Mouse (Mus musculus) neural tube, embryonic 11.5 days (tissue): ENCODE measurements around the gene Maged2. TPM values are rescaled to one million over a fixed set of nuclear protein-coding genes. Genes with fewer than 3 reads are reported as not detected.
"Not testable (repeated sequence)": the region's sequence is repeated elsewhere in the genome, so short reads cannot be mapped to it uniquely, and the experiment has no call there.

Experiments used
- ATAC-seq: fragments of 200-750 bp; cut with Nextera tagmentation; 2 replicates; pipeline ENCODE4 v1.8.0; 2017; ENCODE audit warnings: moderate number of reproducible peaks, mild to moderate bottlenecking, moderate TSS enrichment, moderate library complexity; ENCODE audit not compliant: insufficient read depth, low FRiP score, low TSS enrichment
- DNase-seq: peaks from one replicate; pipeline ENCODE4 v3.0.0-alpha.2; 2015; ENCODE audit warnings: low spot score
- H3K27ac ChIP-seq: fragments of 300-500 bp; sonication (generic); 2 replicates; pipeline ENCODE4 v1.5.1; 2014; ENCODE audit warnings: low read depth, mild to moderate bottlenecking, low read length
- H3K27me3 ChIP-seq: fragments of 300-500 bp; sonication (generic); 2 replicates; pipeline ENCODE4 v1.6.1; 2014; ENCODE audit warnings: mild to moderate bottlenecking, low read length, mixed read lengths; ENCODE audit not compliant: control insufficient read depth, insufficient read depth
- H3K36me3 ChIP-seq: fragments of 300-500 bp; sonication (generic); 2 replicates; pipeline ENCODE4 v1.6.1; 2014; ENCODE audit warnings: mild to moderate bottlenecking, low read length, moderate library complexity, mixed read lengths; ENCODE audit not compliant: control insufficient read depth, insufficient read depth
- H3K4me1 ChIP-seq: fragments of 300-500 bp; sonication (generic); 2 replicates; pipeline ENCODE4 v1.6.1; 2014; ENCODE audit warnings: low read length, mixed read lengths; ENCODE audit not compliant: control insufficient read depth, insufficient read depth
- H3K4me2 ChIP-seq: fragments of 300-500 bp; sonication (generic); 2 replicates; pipeline ENCODE4 v1.6.1; 2014; ENCODE audit warnings: low read depth, mild to moderate bottlenecking, moderate library complexity
- H3K4me3 ChIP-seq: fragments of 300-500 bp; sonication (generic); 2 replicates; pipeline ENCODE4 v1.5.1; 2014; ENCODE audit warnings: low read depth, low read length
- H3K9ac ChIP-seq: fragments of 300-500 bp; sonication (generic); 2 replicates; pipeline ENCODE4 v1.6.1; 2014; ENCODE audit warnings: mild to moderate bottlenecking, low read length
- H3K9me3 ChIP-seq: fragments of 300-500 bp; sonication (generic); 2 replicates; pipeline ENCODE4 v1.6.1; 2016; ENCODE audit warnings: low read length; ENCODE audit not compliant: control insufficient read depth
- whole genome bisulfite sequencing: fragments of 180-500 bp; shearing (Covaris S2); extraction: QIAGEN DNeasy Blood & Tissue Kit; methylation state at CpG from one replicate; pipeline ENCODE4 v1.1.7; 2014; 5-methylcytosine and 5-hydroxymethylcytosine counted together
- polyA plus RNA-seq: library from polyadenylated mRNA; unstranded; fragments of >200 nt; fragmentation: Nextera tagmentation; extraction: Ambion mirVana; gene quantifications from 2 replicates; pipeline ENCODE4 v1.2.1, GENCODE M21; 2014

Gene Maged2
- polyA plus RNA-seq: 381 and 400 TPM in 2 replicates

- peak; percentile 47 for DNase-seq
- no peaks in the 10 kb centered on the region for H3K27me3 ChIP-seq
Measured at GRCm38 (mm10) chrX:150814139-150814469, at the start of gene Maged2. Maged2 (minus strand) TSS chrX:150814345.

GRCm38 (mm10) chrX:150848230-150848629 is 34.1 kb upstream of the Maged2 start:
- H3K4me3 ChIP-seq: no peak overlapping the region
- H3K4me2 ChIP-seq: no peak overlapping the region
- no peaks in the 10 kb centered on the region for H3K36me3 ChIP-seq
- H3K27me3 ChIP-seq: no peaks in the 10 kb centered on the region
- ATAC-seq (no peak), DNase-seq (no peak)
- WGBS: 76% methylated on average over 8 of the region's 8 CpGs
- H3K9ac ChIP-seq: no peak overlapping the region
- no peaks in the 10 kb centered on the region for H3K4me1 ChIP-seq
- H3K27ac ChIP-seq: no peak overlapping the region
- no peaks in the 10 kb centered on the region for H3K9me3 ChIP-seq

More at GRCm38 (mm10) chrX:150814139-150814469, at the start of gene Maged2:
- peak within 1 kb of the TSS; percentile 49 for H3K4me2 ChIP-seq
- 0 out of 2 replicates have a peak within 1 kb of the TSS, but pooled peaks have one; percentile 6 for H3K27ac ChIP-seq
- H3K4me1 ChIP-seq: no peaks in the 10 kb centered on the region
- ATAC-seq: 0 out of 2 replicates have a peak, but pooled peaks have one; percentile 17
- WGBS: 21% methylated on average over 7 of the region's 7 CpGs
- H3K36me3 ChIP-seq: peaks cover 2% of the 10 kb centered on the region
- peak within 1 kb of the TSS; percentile 41; the same call in 1 of the 2 replicates for H3K9ac ChIP-seq
- H3K9me3 ChIP-seq: no peaks in the 10 kb centered on the region
- H3K4me3 ChIP-seq: peak within 1 kb of the TSS; percentile 46

GRCm38 (mm10) chrX:150845480-150846205 is 31.5 kb upstream of the Maged2 start:
- H3K27me3 ChIP-seq, H3K36me3 ChIP-seq, H3K4me1 ChIP-seq, H3K4me3 ChIP-seq, DNase-seq, H3K9me3 ChIP-seq, H3K27ac ChIP-seq, H3K9ac ChIP-seq, H3K4me2 ChIP-seq: not testable (repeated sequence)
- WGBS: 81% methylated on average over 4 of the region's 10 CpGs
- peak; percentile 74 for ATAC-seq

GRCm38 (mm10) chrX:150843257-150843656 is 29.1 kb upstream of the Maged2 start:
- H3K27ac ChIP-seq, H3K4me1 ChIP-seq, H3K36me3 ChIP-seq, ATAC-seq, H3K4me2 ChIP-seq, DNase-seq, H3K27me3 ChIP-seq, H3K4me3 ChIP-seq, H3K9me3 ChIP-seq, H3K9ac ChIP-seq: not testable (repeated sequence)
- WGBS: 100% methylated on average over 1 of the region's 4 CpGs

- H3K4me3 ChIP-seq: no peak overlapping the region
- no peaks in the 10 kb centered on the region for H3K27me3 ChIP-seq
- H3K9ac ChIP-seq: no peak overlapping the region
- DNase-seq: no peak
- H3K36me3 ChIP-seq: no peaks in the 10 kb centered on the region
- no peak overlapping the region for H3K27ac ChIP-seq
- no peak overlapping the region for H3K4me2 ChIP-seq
- 89% methylated on average over 4 of the region's 4 CpGs for WGBS
- H3K9me3 ChIP-seq: no peaks in the 10 kb centered on the region
- no peaks in the 10 kb centered on the region for H3K4me1 ChIP-seq
- ATAC-seq: no peak
Measured at GRCm38 (mm10) chrX:150830297-150830696, 16.2 kb upstream of the Maged2 start.

- Histone ChIP-seq H3K36me3 (no peaks in the 10 kb centered on the region), H3K4me2 (no peak overlapping the region), H3K9ac (no peak overlapping the region), H3K27ac (no peak overlapping the region), H3K27me3 (no peaks in the 10 kb centered on the region), H3K4me3 (no peak overlapping the region), H3K4me1 (no peaks in the 10 kb centered on the region), H3K9me3 (no peaks in the 10 kb centered on the region)
- ATAC-seq: no peak
- DNase-seq: no peak
Measured at GRCm38 (mm10) chrX:150817278-150817677, 3.1 kb upstream of the Maged2 start.

GRCm38 (mm10) chrX:150815601-150816000 is 1.5 kb upstream of the Maged2 start:
- DNase-seq: no peak
- Histone ChIP-seq H3K9me3 (no peaks in the 10 kb centered on the region), H3K4me1 (no peaks in the 10 kb centered on the region), H3K9ac (no peak overlapping the region), H3K36me3 (no peaks in the 10 kb centered on the region; the same call in 1 of the 2 replicates), H3K27ac (no peak overlapping the region), H3K4me3 (no peak overlapping the region), H3K4me2 (no peak overlapping the region), H3K27me3 (no peaks in the 10 kb centered on the region)
- ATAC-seq: no peak
- 80% methylated on average over 1 of the region's 1 CpGs for WGBS

GRCm38 (mm10) chrX:150813464-150814138 is 544 bp downstream of the Maged2 start:
- H3K27ac ChIP-seq: 0 out of 2 replicates have a peak overlapping the region, but pooled peaks have one; percentile 6

More at GRCm38 (mm10) chrX:150813464-150814138, 544 bp downstream of the Maged2 start:
- H3K9me3 ChIP-seq: no peaks in the 10 kb centered on the region
- WGBS: 18% methylated on average over 15 of the region's 16 CpGs
- H3K4me3 ChIP-seq: peak overlapping the region; percentile 46
- ATAC-seq (peak; percentile 72), DNase-seq (peak; percentile 63)
- H3K4me1 ChIP-seq: no peaks in the 10 kb centered on the region
- H3K9ac ChIP-seq: peak overlapping the region; percentile 41; the same call in 1 of the 2 replicates
- no peaks in the 10 kb centered on the region for H3K27me3 ChIP-seq
- H3K36me3 ChIP-seq: peaks cover 2% of the 10 kb centered on the region
- H3K4me2 ChIP-seq: peak overlapping the region; percentile 49
